Mouse (Mus musculus) right cerebral cortex, adult 2 months (tissue): Measurements from ENCODE around the gene Gm21103.
"Not testable (repeated sequence)": the region's sequence is repeated elsewhere in the genome, so short reads cannot be mapped to it uniquely, and the experiment has no call there.

Experiments
- DNase-seq, 2 experiments: peaks; one replicate each; pipeline ENCODE4 v3.0.0; 2021 to 2022; ENCODE audit warnings: low spot score in 2 of 2

Gm21103 gene

DNA sequence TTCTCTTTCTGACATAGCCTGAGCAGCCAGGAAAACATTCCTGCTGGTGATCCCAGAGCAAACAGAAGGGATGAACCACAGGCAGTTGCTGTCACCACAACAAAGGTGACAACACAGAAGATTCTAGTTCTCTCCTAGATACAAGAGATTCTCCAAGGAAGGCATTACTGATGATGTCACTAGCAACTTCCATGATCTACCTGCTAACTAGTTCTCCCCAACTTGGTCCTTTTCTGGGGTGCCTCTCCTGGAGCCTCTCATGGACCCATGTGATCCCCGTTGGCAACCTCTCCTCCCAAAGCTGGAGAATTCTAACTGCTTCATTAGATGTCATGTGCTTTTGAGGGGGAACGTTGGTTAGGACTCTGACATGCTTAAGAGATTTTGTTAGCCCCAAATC lies at the start of gene Gm21103:
Gene Gm21103, minus strand, starts transcription at position 101 of the 400 bp plus-strand sequence.
- DNase-seq, result not testable (repeated sequence)

DNA sequence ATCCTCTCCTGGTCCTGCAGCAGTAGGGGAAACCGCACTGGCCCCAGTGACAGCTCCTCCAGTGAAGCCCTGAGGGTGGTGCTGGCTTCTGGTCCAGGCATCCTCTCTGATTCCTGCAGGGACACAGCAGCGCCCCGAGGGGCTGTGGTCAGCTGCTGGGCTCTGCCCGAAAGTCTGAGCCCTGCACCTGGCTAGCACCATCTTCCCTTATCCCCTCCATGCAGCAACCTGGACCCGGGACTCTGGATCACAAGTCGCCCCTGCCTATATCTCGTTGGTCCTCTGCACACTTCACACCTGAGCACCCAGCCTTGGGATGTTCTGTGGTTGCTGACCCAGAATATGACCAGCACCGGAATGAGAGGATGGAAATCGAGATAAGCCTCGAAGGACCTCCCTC lies 38.9 kb upstream of the Gm21103 start, which contains the start of gene Gm3618:
Gene Gm3618, minus strand, starts transcription at position 101 of the 400 bp plus-strand sequence.
- DNase-seq, result not testable (repeated sequence)

DNA sequence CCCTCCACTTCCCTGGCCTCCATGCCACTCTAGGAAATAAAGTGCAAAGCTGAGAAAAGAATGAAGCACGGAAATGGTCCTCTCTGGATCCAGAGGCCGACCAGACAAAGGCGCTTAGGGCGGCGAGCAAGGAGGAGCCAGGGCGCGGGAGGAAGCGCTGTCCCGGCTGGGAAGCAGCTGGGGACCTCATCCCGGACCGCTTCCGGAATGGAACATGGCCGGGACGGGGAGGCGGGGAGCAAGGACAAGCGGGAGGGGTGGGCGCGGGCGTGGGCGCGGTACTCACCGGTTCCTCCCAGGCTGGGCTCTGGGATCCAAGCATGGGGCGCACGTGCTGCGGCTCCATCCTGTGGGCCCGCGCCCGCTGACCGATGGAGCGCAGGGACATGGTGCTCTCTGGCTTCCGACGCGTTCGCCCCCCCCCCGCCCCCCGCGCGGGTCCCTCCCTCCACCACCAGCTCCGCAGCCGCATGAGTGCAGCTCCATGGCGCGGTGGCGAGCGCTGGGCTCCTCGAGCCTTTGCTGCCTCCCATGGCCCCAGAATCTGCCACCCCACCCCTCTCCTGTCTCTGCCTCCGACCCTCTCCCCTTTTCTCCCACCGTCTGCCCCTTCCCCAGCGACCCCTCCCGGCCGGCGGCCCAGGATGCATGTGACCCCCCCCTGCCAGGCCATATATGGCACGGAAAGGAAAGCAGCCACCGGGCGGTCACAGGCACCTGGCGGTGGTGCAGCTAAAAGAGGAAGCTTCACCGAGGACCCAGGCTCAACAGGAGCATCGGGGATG lies 17.5 kb downstream of the Gm21103 start, which contains the start of gene Gm3411:
Gene Gm3411, minus strand, starts transcription at position 320 of the 785 bp plus-strand sequence.
- peak; percentile 7 to 20 for DNase-seq
